Mouse (Mus musculus): Measurements from ENCODE around the gene Tent5b.

Tent5b gene

DNA sequence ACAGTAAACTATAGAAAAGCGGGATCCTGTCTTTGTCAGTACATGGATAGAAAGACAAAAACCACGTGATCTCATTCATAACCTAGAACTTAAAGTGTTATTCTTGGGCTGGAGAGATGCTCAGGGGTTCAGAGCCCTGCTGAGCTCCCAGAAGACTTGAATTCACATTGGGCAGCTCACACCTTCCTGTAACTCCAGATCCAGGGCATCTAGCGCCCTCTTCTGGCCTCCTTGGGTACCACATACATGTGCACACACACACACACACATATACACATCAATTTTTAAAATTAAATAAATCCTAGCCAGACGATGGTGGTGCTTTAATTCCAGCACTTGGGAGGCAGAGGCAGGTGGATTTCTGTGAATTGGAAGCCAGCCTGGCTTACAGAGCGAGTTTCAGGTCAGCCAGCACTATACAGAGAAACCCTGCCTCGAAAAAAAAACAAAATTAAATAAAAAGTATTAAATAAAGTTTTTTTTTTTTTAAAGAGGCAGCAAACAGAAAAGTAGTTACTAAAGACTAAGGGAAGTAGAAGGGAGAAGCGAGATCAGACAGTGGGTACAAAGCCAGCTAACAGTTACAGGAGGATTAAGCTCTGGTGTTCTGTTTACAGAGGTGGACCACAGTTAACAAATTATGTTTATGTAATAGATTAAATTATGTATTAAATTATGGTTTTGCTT is 8.7 kb upstream of the Tent5b start:
- DNase-seq (ENCODE audit: low spot score in 2 of 2) = no peak

DNA sequence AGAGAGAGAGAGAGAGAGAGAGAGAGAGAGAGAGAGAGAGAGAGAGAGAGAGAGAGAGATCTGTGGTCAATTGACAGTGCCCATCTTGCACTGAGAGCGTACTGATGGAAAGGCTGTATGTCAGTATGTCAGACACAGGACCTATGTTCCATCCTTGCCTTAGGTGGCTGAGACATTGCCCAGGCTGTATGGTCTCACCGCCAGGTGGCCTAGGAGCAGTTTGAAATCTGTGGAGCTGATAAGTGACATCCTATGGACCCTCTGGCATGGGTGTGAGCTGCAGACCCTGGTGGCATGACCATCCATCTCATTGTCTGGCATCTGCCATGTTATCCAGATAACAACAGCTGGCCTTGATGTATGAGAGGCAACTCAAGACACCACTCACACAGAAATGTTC is 6.1 kb upstream of the Tent5b start:
- DNase-seq (ENCODE audit: low spot score in 2 of 2) = no peak

DNA sequence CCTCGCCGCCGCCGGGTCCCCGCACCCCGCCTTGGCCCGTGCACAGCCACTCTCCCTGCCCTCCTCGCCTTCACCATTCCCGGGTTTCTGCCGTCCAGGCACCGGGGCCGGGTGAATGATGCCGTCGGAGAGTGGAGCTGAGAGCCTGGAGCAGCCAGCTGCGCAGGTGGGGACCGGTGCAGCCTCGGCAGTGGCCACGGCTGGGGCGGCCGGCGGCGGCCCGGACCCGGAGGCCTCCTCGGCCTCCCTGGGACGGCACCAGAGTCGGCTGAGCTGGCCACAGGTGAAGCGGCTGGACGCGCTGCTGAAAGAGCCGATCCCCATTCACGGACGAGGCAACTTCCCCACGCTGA is 229 bp downstream of the Tent5b start:
- no peak for DNase-seq (ENCODE audit: low spot score in 2 of 2)

DNA sequence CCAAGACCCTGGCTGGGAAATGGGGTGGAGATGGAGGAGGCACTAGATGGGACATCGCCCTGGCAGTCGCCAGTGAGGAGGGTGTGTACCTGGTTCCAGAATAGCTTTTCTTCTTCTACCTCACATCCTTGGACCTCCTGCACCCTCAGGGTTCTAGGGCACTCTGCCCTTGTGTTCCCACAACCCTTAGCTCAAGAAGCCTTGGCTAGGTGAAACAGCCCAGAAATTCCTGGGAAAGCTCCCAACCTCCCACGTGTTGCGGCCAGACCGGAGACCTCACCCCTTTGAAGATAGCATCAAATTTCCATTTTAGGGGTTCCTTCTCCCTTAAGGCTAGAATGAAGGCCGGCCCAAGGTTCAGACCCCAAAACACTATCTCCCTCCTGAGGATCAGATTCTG is 822 bp downstream of the Tent5b start:
- no peak for DNase-seq (ENCODE audit: low spot score in 2 of 2)

DNA sequence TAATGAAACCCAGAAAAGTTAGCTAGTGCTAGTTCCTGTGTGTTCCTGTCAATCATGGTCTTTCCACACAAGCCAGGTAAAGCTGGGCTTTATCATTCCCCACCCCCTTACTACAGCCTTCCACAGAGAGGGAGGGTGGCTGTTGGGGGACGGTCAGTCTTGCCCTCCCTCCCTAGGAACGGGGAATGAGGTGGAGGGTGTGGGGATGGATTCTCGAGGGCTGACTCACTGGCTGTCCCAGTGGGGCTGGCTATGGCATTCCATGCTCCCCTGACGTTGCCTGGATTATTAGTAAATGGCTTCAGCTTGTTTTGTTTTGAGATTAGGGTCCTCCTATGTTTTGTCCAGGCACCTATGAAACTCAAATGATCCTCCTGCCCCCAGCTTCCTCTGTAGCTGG is 1.6 kb downstream of the Tent5b start:
- DNase-seq (ENCODE audit: low spot score in 2 of 2) = no peak

DNA sequence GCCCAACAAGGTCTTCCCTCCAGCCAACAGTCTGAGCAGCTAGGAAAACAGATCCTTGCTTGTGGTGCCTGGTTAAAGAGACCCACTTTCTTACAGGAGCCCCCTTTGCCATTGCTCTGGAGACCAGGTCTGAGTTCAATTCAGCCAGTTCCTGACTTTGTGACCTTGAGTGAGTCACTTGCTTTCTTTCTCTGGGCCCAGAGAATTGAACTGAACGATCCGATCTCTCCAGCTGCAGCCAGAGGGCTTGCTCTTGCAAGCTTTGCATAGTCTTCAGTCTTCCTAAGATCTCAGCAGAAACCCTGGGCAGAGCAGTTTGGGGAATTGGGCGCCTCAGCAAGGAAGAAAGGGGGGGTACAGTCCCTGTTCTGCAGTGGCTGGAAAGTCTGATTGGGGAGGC is 2.5 kb downstream of the Tent5b start:
- DNase-seq (ENCODE audit: low spot score in 2 of 2) = no peak

DNA sequence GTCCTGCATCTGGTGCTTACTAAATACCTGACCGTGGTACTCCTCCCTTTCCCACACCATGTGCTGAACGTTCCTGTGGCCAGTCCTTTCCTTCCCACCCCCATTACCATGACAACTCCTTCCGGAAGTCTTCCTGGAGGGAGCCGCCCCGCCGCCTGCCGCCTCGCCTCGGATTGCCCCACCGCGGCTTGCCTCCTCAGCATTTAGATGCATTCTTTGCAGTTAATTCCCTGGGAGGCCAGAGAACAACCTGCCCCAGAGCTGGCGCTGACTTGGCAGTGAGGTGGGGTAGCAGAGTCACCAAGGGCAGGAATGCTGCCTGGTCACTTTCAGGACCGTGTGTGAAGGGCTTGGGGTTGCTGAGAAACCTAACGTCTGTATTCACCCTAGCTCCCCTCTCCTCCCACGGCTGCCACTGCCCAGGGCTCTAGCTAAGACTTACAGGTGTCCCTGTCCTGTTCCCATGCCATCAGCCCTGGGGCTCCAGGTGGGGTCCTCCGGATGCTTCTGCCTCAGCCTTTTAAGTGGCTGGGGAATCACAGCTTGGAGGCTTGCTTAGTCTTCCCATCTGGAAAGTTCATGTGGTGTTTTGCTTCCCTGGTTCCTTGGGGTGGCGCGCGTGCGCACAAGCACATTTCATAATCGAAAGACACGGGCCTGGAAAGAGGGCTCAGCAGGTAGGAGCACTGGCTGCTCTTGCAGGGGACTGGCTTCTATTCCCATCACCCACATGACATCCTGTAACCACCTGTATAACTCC is 4.5 kb downstream of the Tent5b start:
- DNase-seq (ENCODE audit: low spot score in 2 of 2) = no peak

DNA sequence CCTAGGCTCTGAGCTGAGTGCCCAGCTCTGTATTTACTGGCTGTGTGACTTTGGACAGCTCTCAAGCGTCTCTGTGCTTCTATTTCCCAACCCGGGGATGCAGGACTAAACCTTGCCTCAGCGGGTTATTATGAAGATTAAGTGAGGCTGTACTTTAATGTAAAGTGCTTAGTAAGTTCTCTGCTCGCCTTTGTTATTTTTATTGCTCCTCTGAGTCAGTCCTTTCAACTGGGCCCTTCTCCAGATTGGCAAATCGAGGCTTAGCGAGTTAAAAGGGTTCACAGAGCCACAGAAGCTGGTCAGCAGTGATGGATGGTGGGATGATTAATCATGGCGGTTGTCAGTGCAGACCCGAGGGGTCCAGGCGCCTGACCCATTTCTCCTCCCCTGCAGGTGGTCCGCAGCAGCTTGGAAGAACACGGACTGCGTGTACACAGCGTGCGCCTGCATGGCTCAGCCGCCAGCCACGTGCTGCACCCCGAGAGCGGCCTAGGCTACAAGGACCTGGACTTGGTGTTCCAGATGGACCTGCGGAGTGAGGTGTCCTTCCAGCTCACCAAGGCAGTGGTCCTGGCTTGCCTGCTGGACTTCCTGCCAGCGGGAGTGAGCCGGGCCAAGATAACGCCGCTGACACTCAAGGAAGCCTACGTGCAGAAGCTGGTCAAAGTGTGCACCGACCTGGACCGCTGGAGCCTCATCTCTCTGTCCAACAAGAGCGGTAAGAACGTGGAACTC is 5.9 kb downstream of the Tent5b start:
- no peak for DNase-seq (ENCODE audit: low spot score in 2 of 2)

DNA sequence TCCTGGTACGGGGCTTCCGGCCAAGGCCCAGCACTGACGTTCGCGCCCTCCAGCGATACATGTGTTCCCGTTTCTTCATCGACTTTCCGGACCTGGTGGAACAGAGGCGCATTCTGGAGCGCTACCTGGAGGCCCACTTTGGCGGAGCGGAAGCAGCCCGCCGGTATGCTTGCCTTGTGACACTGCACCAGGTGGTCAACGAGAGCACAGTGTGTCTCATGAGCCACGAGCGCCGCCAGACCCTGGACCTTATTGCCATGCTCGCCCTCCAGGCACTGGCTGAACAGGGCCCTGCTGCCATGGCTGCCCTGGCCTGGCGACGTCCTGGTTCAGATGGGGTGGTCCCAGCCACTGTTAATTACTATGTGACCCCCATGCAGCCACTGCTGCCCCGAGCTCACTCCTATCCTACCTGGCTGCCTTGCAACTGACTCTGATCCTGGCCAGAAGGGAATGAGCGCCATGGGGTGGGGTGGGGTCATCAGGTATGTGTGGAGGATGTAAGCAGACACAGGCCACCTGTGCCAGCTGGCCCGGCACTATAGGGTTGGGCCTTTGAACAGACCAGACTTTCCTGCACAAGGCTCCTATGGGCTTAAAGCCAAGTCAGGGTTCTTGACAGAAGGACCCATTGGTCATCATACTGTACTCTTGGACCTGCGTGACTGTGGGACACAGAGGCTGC is 6.9 kb downstream of the Tent5b start:
- DNase-seq (ENCODE audit: low spot score in 2 of 2) = no peak

DNA sequence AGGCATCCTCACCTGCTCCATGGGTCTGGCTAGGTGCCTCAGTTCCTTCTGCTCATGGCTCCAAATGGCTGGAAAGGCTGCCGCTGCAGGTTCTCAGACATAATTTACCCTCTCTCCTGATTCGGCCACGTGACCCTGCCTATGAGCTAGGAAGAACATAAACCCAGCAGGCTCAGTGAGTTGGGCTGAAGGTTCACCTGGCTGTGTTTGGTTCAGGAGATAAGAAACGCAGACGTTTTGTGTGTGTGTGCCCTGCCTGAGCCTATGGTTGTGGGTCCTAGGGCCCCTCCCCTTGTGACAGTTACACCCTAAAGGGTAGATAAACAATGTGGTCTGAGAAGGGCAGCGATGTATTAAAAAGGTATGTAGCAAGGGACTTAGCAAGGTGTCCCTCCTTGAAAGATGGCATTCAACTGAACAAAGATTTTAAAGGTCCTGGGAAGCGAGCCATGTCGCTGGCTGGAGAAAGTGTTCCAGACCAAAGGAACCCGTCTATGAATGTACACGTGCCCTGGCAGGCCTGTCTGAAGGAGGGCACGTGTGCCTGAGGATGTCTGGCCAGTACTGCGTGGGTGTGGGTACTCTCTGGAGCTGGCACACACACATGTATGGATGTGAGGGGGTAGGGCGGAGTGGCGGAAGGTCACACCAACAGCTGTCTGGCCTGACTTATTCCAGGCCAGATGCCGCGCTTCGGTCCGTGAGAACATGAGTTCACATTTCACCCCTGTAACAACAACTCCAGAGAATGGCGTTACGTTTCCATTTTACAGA is 8.9 kb downstream of the Tent5b start:
- no peak for DNase-seq (ENCODE audit: low spot score in 2 of 2)

DNA sequence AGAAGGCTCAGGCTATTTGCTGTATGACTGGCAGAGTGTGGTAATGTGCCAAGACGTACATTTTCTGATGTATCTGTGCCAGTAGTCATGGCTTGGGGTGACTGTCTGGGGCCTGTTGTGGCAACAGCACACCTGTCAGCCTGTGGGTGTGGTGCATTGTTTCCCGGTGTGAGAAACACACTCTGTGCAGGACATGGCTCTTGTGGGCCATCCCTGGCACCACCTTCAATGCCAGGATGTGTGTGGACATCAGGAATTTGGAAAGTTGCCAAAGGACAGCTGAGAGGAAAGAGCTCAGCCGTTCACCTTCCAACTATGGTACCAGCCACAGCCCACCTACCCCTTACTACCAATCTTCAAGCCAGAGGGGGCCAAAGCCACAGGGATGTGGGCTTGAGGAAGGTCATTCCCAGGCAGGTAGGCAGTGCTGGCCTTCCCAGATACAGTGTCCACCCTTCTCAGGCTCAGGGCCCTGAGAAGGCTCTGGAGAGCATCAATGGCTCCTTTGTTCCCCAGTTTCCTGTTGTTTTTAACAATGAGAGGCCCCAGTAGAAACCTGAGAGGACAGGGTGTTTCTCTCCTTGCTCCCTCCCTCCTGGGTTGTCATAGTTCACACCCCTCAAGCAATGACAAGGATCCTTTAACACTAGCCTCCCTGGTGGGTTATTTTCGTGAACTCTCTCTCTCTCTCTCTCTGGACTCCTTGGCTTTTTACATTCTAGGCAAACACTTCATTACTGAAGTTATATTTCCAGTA is 9.7 kb downstream of the Tent5b start:
- DNase-seq (ENCODE audit: low spot score in 2 of 2) = no peak

DNA sequence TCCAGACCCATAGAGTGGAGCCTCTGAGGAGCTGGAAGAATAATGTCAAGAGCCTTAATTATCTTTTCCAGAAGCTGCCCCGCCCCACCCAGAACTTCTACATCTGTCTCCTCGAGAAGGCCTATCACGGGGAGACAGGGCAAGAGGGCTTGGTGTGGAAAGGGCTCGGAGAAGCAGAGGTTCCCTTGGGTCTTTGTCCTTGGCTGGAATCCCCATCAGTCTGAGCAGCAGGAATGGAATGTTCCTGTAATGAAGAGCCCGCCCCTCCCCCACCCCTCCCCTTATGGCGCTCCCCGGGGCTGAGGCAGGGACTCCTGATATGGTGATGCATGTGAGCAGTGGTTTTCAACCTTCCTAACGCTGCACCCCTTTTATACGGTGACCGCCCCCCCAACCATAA is 11.9 kb downstream of the Tent5b start:
- DNase-seq (ENCODE audit: low spot score in 2 of 2) = no peak

DNA sequence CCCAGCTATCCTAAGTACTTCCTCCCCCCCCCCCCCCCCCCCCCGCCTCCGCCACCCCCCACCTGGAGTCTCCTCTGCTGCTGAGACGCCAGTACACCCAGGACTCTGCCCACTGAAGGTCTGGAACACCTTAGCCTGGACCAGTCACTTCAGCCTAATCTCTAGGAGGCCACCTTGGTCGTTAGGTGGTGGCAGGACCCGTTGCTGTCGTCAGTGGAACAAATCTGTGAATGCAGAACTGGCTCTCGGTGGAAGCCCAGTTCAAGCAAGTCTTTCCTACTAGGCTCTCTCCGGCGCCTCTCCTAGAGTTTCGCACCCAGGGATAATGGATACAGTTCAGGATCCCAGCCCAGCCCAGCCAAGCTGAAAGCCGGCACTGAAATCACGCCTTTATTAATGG is 14.0 kb downstream of the Tent5b start:
- no peak for DNase-seq (ENCODE audit: low spot score in 2 of 2)

DNA sequence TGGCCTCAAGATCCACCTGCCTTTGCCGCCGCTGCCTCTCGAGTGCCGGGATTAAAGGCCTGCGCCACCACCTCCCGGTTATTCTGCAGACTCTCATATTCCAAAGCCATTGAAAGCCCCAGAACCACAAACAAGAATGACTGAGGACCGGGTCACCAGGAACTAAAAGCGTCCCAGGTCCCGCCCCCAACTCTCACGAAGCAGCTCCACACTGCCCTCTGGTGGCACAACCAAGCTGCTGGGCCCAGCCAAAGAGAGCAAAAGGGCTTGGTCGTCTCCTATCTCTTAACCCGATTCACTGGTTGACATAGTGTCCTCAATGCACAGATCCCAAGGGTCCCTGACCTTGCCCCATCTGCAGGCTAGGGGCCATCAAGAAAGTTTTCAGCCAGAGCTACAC is 14.5 kb downstream of the Tent5b start:
- DNase-seq (ENCODE audit: low spot score in 2 of 2) = peak; percentile 71 to 81

DNA sequence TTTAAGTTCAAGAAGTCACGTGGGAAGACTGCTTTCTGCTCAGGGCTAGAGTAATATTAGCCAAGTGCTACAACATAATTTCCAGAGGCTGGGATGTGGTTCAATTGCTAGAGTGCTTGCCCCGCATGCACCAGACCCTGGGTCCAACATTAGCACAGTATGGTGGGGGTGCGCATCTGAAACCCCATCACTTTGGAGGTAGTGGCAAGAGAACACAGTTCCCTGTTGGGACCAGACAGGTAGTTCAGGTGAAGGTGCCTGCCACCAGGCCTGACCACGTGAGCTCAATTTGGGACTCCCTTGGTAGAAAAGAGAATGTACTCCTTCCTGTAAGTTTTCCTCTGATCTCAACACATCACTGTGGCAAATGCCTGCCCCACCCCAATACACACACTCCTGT is 14.9 kb downstream of the Tent5b start:
- DNase-seq (ENCODE audit: low spot score in 2 of 2) = no peak

DNA sequence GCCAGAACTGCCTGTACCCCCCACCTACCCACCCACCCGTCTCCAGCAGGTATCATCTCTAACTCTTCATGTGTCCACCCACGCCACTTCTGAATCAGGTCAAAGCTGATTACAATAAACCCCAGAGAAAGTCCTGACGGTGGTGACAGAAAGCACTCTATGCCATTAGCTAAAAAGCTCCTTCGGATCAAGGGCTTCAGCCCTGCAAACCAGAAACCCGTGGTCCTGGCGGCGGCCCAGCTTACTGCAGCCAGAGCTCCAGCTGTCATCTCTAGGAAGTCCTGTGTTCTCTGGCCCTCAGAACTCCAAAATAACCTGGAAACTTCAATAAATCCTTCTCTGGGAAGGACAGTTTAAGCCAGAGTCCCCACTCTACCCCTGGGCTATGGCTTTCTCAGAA is 15.8 kb downstream of the Tent5b start:
- no peak for DNase-seq (ENCODE audit: low spot score in 2 of 2)

DNA sequence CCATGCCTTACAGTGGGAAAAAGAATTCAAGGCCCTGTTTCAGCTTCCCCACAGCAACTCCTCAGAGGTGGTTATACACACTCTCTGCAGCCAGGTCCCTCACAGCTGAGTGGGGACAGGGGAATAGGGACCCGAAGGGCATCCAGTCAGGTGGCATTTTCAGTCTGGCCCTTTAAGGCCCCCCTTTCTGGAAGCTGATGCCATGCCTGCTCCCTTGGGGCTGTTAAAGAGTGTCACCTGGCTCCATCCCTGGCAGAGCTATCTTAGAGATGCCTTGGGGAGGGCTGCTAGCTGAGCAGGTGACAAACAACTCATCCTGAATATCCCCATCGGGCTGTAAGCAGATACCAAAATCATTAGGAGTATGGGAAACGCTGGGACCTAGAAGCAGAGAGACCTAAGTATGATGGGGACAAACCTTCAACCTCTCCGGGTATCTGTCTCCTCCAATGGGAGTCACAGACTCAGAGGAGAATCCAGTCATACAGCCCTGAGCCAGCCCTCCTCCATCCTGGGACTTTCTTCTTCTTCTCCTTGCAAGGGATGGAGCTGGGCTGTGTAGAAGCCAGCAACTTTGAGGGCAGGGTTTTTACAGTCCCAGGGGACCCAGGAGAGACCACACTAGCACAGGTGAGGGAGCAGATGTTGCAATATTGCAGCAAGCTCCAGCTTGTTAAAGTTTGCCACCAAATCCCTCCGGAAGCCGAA is 17.0 kb downstream of the Tent5b start:
- DNase-seq (ENCODE audit: low spot score in 2 of 2) = no peak

DNA sequence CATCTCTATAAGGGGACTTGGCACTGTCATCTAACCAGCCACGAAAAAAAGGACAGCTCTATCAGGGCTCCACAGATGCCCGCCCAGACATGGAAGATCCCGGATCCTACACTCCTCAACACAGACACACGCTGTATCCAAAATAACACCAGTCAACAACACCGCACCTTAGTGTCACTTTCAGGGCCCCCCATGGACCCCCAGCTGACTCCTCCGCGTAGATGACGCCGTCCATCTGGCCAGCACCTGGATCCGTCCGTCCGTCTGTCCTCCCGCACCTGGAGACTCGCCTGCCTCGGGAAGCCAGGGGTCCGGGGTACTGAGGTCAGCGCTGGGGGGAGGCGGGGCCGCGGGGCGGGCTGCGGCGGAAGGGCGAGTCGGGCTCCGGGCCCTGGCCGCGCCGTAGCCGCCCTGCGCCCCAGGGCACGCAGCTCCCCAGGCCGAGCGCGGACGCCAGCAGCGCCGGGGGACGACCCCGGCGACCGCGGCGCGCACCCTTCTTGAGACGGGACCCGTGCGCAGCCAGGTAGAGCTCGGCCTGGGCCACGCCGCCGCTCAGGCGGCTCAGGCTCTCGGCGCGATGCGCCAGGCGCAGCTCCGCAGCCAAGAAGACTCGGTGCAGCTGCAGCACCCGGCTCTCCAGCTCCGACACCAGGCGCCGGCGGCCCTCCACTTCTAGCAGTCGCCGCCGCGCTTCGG is 17.7 kb downstream of the Tent5b start:
- no peak for DNase-seq (ENCODE audit: low spot score in 2 of 2)

DNA sequence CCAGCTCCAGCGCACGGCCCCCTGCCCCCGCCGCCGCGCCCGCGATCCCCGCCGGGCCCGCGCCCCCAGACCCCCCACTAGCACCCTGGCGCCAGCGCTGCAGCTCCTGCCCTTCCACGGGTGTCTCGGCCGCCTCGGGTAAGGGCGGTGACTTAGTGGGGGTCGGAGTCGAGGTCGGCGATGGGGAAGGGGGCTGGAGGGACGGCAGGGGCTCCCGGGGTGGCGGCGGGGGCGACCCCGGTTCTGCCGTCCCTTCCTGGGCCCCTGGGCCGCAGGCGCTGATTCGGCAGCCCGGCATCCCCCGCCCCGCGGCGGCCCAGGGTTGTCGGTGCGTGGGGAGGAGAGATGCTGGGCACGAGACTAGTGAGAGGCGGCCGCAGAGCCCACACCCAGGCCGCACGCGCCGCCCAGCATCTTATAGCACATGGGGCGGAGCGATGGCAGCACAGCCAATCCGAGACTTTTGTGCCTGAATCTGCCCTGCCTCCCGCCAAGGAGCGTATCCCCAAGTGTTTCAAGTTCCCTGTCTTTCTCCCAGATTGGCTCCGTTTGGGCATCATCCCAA is 18.3 kb downstream of the Tent5b start, which contains the start of gene Trnp1:
Trnp1 (minus strand) TSS at position 391 of the 565 bp plus-strand sequence.
- peak; percentile 67 to 72 for DNase-seq (ENCODE audit: low spot score in 2 of 2)
